Mouse (Mus musculus): ENCODE data around the gene Tnfrsf19. TPM values are rescaled to one million over a fixed set of nuclear protein-coding genes. Genes with fewer than 3 reads are reported as not detected.

Tnfrsf19 gene
- polyA plus RNA-seq, 1 experiment from 2014 or later = 0.49 TPM

DNA sequence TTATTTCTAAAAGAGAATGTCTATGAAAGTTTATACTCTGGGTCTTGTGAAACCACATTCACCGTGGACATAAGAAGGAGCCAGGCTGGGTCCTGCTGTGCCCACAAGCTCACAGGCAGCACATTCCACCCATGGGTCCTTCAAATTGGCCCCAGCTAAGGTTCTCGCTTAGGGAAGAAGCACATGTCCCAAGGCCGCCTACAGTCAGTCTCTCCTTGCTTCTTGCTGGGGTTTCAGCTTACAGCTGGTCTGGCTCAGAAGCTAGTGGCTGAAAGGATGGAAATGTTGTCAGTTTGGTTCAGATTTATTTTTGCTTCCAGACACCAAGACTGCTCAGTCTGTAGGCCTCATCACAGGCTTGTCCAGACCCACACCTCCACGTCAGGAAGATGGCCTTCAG lies 80.2 kb downstream of the Tnfrsf19 start:
- ChIA-PET CTCF (no interaction called here), POLR2A (no interaction called here)
- peaks cover 3% of the 10 kb centered on the region for H3K27me3 ChIP-seq
- no peak for DNase-seq (ENCODE audit: low read depth, low spot score)
- ATAC-seq = no peak
- TF ChIP-seq CTCF (IDR thresholded peaks at IDR 0.05) = no peak
- in situ Hi-C loops (cut with MboI; ENCODE audit: low pct_unique_long_range_greater_than_20kb) = no loop called here

DNA sequence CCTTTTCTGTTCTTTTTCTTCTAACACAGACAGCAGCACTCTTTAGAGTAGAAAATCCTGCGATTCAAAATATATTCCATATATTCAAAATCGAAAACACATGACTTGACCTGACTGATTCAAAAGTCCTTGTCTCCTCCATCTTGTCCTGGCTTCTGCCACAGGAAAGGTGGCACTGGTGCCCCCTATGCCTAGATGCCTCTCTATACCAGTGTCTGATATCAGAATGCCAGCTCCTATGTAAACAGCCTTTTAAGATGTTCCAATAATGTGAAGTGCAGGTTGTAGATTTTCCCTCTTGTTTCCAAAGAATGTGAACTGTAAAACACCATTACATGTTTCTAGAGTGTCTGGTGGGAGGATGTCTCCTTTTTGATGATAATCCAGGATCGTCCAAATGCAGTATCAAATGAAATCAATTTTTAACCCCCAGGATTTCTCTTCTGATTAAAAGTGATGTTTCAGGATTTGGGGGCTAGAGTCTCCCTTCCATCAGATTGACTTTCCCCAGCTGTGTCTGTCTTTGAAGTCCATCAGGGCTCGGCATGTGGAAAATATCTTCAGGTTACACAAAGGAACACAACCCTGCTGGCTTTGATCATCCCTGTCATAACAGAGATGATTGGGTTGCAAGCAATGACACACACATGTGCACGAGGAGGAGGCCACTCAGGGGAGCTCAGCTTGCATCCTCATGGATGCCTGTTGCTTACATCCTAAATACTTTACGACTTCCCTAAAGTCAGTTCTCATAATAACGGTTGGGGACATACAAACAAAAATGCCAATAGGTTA lies 82.1 kb downstream of the Tnfrsf19 start:
- DNase-seq (ENCODE audit: low read depth, low spot score) = no peak
- POLR2A ChIA-PET = no interaction called here
- H3K27me3 ChIP-seq = peaks cover 3% of the 10 kb centered on the region
- ATAC-seq = no peak
- no peak for TF ChIP-seq CTCF (IDR thresholded peaks at IDR 0.05)
- in situ Hi-C loops (cut with MboI; ENCODE audit: low pct_unique_long_range_greater_than_20kb) = no loop called here
- CTCF ChIA-PET = no interaction called here

DNA sequence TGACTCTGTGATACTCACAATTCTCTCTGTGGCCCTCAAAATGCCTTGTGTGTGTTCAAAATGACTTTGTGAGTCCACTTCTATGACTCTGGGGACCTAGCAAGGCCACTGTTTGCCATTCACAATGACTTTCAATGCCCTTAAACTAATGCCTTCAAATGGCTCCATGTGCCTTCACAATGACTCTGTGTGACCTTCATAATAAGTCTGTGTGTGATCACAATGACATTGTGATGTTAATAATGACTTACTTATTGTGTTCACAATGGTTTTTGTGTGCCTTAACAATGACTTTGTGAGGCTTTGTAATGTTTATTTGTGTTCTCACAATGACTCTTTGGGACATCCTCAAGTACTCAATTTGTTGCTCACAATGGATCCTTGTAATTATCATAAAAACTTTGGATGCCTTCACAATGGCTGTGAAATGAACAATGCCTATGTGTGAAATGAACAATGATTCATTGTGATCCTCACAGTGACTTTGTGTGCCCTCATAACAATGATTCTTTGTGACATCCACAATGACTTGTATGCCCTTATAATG lies 88.6 kb downstream of the Tnfrsf19 start:
- CTCF ChIA-PET = no interaction called here
- TF ChIP-seq CTCF (IDR thresholded peaks at IDR 0.05) = no peak
- DNase-seq (ENCODE audit: low read depth, low spot score) (no peak), ATAC-seq (no peak)
- POLR2A ChIA-PET = no interaction called here
- no peaks in the 10 kb centered on the region for H3K27me3 ChIP-seq
- in situ Hi-C loops (cut with MboI; ENCODE audit: low pct_unique_long_range_greater_than_20kb) = no loop called here

DNA sequence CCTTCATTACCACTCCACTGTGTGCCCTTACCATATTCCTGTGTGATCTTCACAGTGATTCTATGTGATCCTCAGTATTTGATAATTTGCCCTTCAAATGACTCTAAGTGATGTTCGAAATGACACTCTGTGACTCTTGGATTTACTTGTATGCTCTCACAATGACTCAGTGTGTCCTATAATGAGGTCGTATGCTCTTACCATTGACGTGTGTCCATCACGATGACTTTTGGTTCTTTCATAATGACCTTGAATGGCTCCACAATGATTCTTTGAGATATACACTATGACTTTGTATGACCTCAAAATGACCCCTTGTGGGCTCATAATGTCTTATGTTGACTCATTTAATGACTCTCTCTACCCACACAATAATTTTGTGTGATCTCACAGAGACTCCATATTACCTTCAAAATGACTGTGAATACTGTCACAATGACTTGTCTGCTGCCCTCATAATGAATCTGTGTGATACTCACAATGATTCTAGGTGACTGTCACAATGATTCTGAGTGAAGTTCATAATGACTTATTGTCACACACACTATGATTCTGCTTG lies 108.7 kb downstream of the Tnfrsf19 start:
- in situ Hi-C loops (cut with MboI; ENCODE audit: low pct_unique_long_range_greater_than_20kb) = no loop called here
- POLR2A ChIA-PET = no interaction called here

DNA sequence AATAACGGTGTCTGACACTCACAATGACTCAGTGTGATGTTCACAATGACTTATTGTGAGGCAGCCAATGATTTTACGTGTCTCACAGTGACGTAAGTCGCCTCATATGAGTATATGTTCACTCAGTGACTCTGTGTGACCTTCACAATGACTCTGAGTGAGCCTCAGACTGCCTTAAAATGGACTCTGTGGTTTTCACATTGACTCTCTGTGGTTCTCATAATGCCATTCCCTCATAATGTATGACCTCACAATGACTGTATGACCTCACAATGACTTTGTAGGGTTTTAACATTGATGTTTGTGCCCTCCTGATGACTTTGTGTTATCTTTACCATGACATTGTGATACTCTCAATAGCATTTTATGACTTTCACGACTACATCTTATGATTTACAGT lies 110.6 kb downstream of the Tnfrsf19 start:
- ATAC-seq (no peak), DNase-seq (ENCODE audit: low read depth, low spot score) (no peak)
- POLR2A ChIA-PET = no interaction called here
- in situ Hi-C loops (cut with MboI; ENCODE audit: low pct_unique_long_range_greater_than_20kb) = no loop called here
- TF ChIP-seq CTCF (IDR thresholded peaks at IDR 0.05) = no peak
- peaks cover 8% of the 10 kb centered on the region for H3K27me3 ChIP-seq
- CTCF ChIA-PET = no interaction called here

More for the DNA sequence above, 108.7 kb downstream of the Tnfrsf19 start:
- no peak for TF ChIP-seq CTCF (IDR thresholded peaks at IDR 0.05)
- DNase-seq (ENCODE audit: low read depth, low spot score) = no peak
- H3K27me3 ChIP-seq = peaks cover 10% of the 10 kb centered on the region
- ATAC-seq = no peak
- CTCF ChIA-PET = no interaction called here

DNA sequence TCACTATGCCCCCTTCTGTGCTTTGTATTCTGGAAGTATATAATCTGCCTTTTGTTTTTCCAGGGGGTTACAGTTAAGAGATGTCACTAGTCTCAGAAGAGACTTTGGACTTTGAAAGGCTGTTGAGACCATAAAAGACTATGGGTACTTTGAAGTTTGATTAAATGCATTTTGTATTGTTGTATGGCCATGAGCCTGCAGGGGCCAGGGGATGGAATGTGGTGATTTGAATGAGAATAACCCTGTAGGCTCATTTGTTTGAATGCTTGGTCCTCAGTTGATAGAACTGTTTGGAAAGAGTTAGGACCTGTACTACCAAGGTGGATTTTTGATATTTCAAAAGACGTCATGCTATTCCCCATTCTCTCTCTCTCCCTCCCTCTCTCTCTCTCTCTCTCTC lies 120.3 kb downstream of the Tnfrsf19 start:
- peaks cover 3% of the 10 kb centered on the region for H3K27me3 ChIP-seq
- DNase-seq (ENCODE audit: low read depth, low spot score) (no peak), ATAC-seq (no peak)
- in situ Hi-C loops (cut with MboI; ENCODE audit: low pct_unique_long_range_greater_than_20kb) = no loop called here
- no peak for TF ChIP-seq CTCF (IDR thresholded peaks at IDR 0.05)
- ChIA-PET CTCF (no interaction called here), POLR2A (no interaction called here)

DNA sequence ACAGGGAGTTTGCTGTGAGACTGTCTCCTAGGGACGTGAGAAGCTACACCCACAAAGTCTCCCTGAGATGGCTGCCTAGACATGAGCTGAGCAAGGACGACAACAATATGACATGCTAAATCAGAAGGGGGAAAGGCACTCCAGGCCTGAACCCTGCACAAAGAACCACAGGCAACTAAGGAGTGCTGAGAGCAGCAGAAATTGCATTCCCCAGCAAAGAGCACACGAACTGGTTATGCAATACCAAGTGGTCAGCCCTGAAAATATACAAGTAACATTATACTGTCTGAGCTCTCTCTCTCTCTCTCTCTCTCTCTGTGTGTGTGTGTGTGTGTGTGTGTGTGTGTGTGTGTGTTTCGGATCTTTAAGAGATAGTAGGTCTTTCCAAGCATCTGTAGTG lies 129.6 kb downstream of the Tnfrsf19 start:
- in situ Hi-C loops (cut with MboI; ENCODE audit: low pct_unique_long_range_greater_than_20kb) = no loop called here
- TF ChIP-seq CTCF (IDR thresholded peaks at IDR 0.05) = no peak
- CTCF ChIA-PET = no interaction called here
- POLR2A ChIA-PET = no interaction called here
- no peak for ATAC-seq
- no peak for DNase-seq (ENCODE audit: low read depth, low spot score)
- no peaks in the 10 kb centered on the region for H3K27me3 ChIP-seq

Other genes starting within 250 kb of the Tnfrsf19 start
- gene Sacs, start 92.0 kb upstream of the Tnfrsf19 start, polyA plus RNA-seq (2021) = 5.7 TPM
- gene Sgcg, start 212.0 kb upstream of the Tnfrsf19 start, polyA plus RNA-seq (2021) = not detected